Mouse (Mus musculus): ENCODE measurements around the gene Apbb1.

- no peak for TF ChIP-seq CTCF (conservative IDR thresholded peaks at IDR 0.05; ENCODE audit: insufficient read depth, insufficient read length, low read depth, low read length)
- TF ChIP-seq POLR2A (IDR thresholded peaks at IDR 0.05; ENCODE audit: low read depth, low read length), result no peak
These were observed 11.6 kb downstream of the Apbb1 start for GRCm38 (mm10) chr7:105569512-105570496.
